27 mouse cellular contexts compared by ENCODE assay signal in the genomic region with DNA sequence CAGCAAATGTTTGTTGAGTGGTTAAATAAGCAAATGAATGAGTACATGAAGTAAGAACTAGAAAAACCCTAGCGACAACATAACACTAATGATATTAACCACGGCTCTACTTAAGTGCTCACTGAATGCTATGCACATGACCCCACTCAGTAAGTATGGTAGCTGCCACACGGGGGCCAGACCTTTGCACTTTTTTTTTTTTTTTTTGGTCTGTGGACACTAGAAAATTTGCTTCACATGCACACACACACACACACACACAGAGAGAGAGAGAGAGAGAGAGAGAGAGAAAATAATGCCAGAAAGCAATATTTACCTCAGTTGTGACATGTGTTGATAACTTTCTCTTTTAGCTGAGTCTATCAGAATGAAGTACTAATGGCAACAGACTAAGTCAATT. TPM values are rescaled to one million over a fixed set of nuclear protein-coding genes. Genes with fewer than 3 reads are reported as not detected.
"Had no signal": no experiment of that assay in that cellular context is flagged by ENCODE, and none has a peak within 500 bp of the region (broad histone marks: within the 10 kb centered on the region; RNA-seq: fewer than 3 reads in every experiment).

No protein-coding gene starts in this region.

- H3K4me3 ChIP-seq: embryonic facial prominence, embryonic 10.5 days; embryonic facial prominence, embryonic 12.5 days; embryonic facial prominence, embryonic 13.5 days; embryonic facial prominence, embryonic 15.5 days; erythroblast, embryonic 14.5 days; forebrain, embryonic 10.5 days; forebrain, embryonic 12.5 days; forebrain, embryonic 13.5 days; forebrain, embryonic 15.5 days; gastrocnemius, adult 2 months; heart, adult 2 months; heart, embryonic 10.5 days had no signal

- H3K27me3 ChIP-seq: embryonic facial prominence, embryonic 12.5 days; forebrain, embryonic 13.5 days; forebrain, embryonic 15.5 days had no signal

- H3K9me3 ChIP-seq: embryonic facial prominence, embryonic 10.5 days; embryonic facial prominence, embryonic 12.5 days; embryonic facial prominence, embryonic 13.5 days; embryonic facial prominence, embryonic 15.5 days; forebrain, embryonic 10.5 days; forebrain, embryonic 12.5 days; forebrain, embryonic 13.5 days; forebrain, embryonic 15.5 days; heart, embryonic 10.5 days had no signal

- H3K36me3 ChIP-seq: embryonic facial prominence, embryonic 10.5 days; embryonic facial prominence, embryonic 12.5 days; embryonic facial prominence, embryonic 13.5 days; embryonic facial prominence, embryonic 15.5 days; forebrain, embryonic 10.5 days; forebrain, embryonic 12.5 days; forebrain, embryonic 15.5 days; heart, embryonic 10.5 days had no signal

- H3K4me1 ChIP-seq: embryonic facial prominence, embryonic 12.5 days; embryonic facial prominence, embryonic 13.5 days; embryonic facial prominence, embryonic 15.5 days had no signal

- H3K4me2 ChIP-seq: embryonic facial prominence, embryonic 12.5 days; embryonic facial prominence, embryonic 13.5 days; embryonic facial prominence, embryonic 15.5 days; forebrain, embryonic 12.5 days; forebrain, embryonic 13.5 days; forebrain, embryonic 15.5 days had no signal

- H3K9ac ChIP-seq: embryonic facial prominence, embryonic 12.5 days; embryonic facial prominence, embryonic 13.5 days; embryonic facial prominence, embryonic 15.5 days; forebrain, embryonic 12.5 days; forebrain, embryonic 15.5 days; forebrain, postnatal 0 days had no signal

- H3K27ac ChIP-seq: embryonic facial prominence, embryonic 12.5 days; embryonic facial prominence, embryonic 13.5 days; embryonic facial prominence, embryonic 15.5 days; forebrain, embryonic 12.5 days; forebrain, embryonic 13.5 days; forebrain, embryonic 15.5 days; gastrocnemius, adult 2 months; heart, adult 2 months; heart, embryonic 10.5 days had no signal

- DNase-seq: cerebellum, adult 9-10 months; cerebellum, adult 9-11 months; cerebellum, postnatal 10 days; cerebellum, postnatal 14 days; cerebellum, postnatal 25 days; cerebellum, postnatal 36 days; embryo, embryonic 11 days; forebrain, postnatal 0 days; gastrocnemius, adult 2 months; gastrocnemius, postnatal 10 days; gastrocnemius, postnatal 14 days; gastrocnemius, postnatal 25 days; gastrocnemius, postnatal 36 days; heart, adult 11 months; heart, adult 18-20 months; heart, adult 2 months had no signal

RNA-seq across cellular contexts. Expression of a gene that starts 55.7 kb away (rescaled TPM):
- total RNA-seq: gastrocnemius, adult 8-10 months had no signal
